Mouse (Mus musculus) liver (tissue): Measurements from ENCODE around the gene Cttnbp2nl.

Source experiments
- DNase-seq: peaks from one replicate; pipeline ENCODE4 v3.0.0-alpha.2; 2020; ENCODE audit warnings: mixed read lengths

Cttnbp2nl gene

DNA sequence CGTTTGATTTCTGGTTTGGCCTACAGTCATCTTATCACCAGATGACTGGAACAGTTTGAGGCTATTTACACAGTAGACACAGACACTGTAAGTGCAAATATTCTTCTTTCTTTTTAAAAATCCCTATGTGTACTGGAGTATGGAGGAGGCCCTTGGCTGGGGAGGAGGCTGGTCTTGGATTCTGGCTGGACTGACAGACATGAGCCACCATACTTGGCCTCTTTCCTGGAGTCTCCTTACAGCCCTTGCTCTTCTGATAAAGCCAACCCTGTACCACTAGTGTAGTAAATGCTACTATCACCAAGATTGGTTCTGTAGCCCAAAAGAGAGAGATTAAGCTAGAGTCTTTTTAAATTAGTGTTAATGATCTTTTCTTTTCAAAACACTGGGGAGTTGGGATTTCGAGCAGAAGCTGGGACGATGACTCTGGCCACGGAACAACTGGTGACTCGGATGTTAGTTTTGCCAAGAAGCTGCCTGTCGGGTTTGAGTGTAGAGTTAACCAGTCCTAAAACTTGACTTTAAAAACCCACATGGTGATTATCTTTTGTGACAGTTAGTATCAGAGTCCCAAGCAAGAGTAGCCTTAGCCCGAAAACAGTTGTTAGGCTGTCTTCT, 40.1 kb downstream of the Cttnbp2nl start:
- no peak for DNase-seq

DNA sequence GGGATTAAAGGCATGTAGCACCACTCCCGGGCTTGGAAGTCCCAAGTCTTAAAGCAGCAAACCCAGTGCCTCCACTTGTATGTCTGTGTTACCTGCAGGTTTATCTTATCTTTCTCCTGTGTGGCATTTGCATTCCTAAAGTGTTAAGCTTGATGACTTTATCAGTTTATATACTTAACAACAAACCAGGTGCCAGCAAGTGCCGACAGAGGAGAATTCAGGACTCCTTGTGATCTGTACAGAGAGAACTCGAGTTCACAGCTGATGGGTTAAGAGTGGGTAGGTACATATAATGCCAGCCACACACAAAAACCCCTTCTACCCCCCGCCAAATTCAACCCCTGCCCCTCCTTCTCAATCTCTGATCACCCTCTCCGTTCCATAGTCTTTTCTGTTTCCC, 41.1 kb downstream of the Cttnbp2nl start:
- no peak for DNase-seq

DNA sequence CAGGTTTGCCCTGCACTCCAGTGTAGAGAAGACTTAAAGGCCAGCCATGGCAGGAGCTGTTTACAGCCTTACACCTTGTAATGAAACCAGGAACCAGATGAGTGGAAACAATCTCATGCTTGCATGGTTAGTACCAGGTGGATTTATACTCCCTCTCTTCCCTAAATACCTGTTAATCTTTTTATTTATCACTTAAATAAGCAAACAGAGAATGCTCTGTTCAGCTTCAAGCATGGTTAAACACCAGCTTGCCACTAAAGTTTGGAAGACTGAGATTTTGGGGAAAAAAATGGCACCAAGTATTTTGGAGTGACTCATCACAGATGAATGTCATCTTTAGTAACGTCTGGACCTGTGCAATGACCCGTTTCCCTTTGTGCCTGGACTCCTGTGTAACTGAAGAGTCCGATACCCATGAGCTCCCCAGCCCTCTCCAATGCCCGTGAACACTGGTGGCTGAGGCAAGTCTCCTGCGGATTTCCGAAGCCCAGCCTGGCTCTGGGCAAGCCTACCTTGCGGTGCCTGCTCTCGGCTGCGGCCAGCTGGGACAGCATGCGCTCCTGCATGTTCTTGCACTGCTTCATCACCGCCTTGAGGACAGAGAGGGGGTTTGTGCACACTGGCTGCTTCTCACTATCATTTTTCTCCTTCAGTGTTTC, 42.1 kb downstream of the Cttnbp2nl start:
- no peak for DNase-seq

DNA sequence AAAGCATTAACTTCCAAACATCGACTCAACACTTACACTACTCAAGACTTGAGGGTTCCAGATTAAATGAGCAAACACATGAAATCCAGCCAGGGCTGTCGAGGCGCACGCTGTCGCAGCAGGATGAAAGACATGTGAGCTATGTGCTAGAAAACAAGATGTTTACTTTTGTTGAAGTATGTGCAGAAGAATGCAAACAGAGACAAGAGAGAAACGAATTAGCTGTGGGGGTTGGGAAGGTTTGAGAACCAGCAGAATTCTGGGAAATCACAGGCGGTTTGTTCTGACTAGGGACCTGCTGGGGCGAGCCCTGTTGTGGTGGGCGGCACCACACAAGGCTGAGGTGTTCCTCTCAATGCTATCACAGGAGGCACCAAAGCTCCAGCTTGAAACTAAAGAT, 44.9 kb downstream of the Cttnbp2nl start:
- no peak for DNase-seq

DNA sequence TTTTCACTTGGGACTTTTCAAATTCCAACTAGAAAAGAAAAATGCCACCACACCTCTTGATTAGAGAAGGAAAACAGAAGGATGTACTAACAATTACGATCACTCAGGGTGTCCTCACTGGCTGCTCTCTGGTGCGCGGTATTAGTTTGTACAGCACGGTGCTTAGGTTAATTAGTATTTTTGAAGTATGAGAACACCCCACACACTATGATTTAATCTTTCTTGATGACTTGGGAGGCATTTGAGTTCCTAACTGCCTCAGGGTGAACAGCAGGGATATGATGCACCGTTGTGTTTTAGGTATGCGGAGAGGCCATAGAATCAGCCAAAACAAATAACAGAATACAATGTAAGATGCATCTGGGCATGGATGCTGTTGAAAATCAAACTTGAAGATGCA, 46.8 kb downstream of the Cttnbp2nl start:
- DNase-seq, result no peak

DNA sequence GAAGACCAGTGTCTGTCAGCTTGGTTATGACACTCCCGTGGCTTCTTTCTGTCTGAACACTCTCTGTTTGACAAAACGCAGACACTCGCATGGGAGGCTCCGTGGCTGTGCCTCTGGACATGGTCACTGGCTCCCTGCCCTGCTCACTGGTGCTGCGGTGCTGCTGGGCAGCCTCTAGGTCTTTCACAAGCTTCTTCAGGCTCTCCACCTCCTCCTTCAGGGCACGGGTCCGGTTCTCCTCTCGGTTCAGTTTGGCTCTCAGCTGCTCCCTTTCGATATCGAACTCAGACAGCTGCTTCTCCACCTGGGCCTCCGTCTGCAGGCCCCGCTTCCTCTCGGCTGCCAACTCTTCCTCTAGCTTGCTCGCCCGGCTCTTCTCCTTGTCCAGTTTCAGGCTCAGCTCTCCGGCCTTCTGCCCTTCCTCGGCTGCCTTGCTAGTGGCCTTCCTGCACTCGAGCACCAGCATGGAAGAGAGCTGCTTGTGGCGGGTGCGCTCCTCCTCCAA, 47.3 kb downstream of the Cttnbp2nl start:
- no peak for DNase-seq

DNA sequence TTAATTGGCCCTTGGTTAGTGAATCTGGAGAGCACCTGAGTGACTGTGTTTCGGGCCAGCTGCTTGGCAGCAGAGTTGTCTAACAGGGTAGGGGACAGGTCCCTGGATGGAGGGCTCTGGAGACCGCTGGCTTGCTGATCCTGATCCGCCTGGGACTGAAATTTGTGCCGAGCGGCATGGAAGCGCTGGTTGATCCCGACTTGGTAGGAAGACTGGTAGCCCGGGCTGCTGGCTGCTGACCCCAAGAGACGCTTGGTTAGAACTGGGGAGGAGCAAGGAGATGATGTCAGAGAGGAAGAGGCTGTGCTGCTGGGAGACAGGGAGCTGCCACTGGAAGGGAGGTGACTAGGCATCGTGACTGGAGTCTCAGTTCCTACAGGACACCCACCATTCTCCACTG, 47.9 kb downstream of the Cttnbp2nl start:
- no peak for DNase-seq

DNA sequence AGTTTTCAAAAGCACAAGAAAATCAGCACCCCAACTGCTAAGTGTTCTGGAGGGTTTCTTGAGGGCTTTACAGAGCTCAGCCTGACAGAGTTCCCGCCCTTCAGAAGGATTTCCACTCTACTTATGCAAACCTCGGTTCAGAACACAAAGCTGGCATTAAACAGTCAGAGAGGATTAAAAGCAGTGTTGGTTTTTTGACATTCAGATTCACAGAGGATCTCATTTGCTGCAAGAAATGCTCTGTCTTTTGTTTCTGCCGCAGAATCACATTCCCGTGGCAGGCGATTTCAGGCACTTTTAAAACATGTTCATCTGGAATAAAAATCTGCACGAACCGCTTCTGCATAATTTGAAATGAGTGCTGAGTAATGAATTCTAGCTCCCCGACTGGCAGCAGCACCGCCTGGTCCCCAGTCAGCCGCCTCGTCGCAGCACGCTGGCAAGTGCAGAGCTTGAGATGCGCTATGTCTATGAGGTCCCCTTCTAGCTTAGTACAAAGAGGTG, 48.9 kb downstream of the Cttnbp2nl start:
- no peak for DNase-seq

DNA sequence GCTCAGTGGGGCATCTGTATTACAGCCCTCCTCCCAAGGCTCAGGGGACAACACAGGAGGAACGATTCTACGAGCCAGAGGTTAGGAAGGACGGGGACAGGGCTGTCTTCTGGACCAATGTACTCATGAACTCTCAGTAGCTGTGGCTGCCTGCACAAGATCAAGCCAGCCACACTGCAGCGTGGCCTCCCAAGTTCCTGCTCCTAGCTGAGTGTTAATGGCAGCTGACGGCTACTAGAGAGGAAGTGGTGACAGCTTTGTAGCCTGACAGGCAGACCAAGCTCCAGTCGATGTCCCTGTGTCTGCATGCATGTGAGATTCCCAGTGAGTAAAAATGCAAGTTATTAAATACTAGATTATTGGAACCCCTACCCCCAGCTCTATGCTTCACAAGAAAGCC, 51.6 kb downstream of the Cttnbp2nl start:
- DNase-seq, result no peak

DNA sequence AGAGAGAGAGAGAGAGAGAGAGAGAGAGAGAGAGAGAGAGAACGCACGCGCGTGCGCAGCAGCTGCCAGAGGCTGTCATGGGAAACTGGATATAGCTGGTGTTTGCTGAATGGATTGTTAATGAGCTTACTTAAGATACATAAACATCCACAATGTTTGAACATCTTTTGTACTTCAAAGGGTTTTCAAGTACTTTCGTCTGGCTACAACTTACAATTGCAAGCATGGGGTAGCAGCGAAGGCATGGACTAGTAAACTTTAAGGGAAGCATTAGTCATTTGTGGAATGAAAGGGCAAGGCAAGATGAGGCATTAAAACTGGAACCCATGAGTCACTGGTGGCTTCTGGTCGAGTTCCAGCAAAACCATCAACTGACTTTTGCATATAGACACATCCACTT, 52.4 kb downstream of the Cttnbp2nl start:
- no peak for DNase-seq

DNA sequence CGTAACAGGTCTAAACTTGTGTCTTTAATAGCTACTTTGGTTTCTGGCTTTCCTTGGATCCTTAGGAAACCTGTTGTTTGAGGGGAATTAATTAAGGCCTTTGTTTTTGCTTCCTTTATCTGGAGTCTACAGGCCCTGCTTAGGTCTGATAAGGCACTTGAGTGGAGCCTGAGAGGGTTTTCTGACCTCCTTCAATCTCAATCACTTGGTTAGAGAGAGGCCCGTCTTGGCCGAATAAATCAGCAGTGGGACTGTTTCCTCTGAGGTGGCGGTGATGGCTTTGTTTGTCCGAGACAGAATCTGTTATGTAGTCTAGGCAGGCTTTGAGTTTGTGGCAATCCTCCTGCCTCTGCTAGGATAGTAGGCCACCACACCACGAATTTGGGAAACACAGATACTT, 55.4 kb downstream of the Cttnbp2nl start:
- no peak for DNase-seq

DNA sequence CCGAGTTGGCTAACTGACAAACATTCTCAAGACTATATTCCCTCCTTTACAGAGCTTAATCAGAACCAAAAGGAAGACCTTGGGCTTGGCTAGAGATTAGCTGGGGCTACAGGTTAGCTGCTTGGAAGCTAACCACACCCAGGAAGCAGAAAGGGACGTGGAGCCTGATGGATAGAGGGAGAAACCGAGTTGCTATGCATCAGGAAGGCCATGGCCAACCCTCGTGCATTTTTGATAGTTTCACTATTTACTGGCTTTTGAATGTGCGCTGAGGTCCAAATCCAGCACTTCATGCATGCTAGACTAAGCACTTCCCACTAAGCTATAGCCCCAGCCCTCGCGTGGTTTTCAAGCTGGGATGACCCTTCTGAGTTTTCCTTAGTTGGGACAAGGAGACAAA, 57.2 kb downstream of the Cttnbp2nl start:
- DNase-seq, result no peak

DNA sequence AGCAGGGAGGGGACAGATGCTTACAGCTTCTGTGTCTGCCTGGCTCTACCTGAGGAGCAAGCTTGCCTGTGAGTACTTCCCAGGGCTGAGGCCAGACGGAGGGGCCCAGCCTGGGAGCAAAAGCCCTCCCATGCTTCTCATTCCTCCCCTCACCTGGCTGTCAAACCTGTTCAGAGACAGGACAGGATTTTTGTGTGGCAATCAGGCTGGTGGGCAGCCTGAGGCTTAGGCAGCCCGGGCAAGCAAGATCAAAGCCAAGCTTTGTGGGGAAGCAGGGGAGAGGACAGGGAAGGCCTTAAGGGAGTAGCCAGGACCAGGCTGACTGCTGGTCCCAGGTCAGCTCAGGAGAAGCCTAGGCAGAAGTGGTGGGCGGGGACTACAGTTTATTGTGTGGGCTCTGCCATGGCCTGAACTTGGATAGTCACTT, 58.5 kb downstream of the Cttnbp2nl start:
- no peak for DNase-seq

DNA sequence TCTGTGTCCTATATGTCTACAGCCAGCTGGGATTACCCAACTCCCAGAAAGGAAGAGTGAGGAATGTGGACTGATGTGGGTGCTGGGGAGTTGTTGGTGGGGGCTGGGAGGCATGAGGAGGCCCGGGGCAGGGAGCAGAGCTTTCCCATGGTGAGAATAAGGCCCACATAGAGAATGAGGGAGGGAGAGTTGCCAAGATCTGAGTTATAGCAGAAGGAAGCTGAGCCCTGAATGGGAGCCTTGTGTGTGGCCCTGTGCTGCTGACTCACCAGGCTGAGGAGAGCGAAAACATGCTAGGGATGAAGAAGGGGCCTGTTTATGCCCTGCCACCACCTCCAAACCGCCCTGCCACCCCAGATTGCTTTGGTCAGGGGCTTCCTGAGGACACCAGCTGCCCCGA, 59.1 kb downstream of the Cttnbp2nl start:
- DNase-seq, result no peak

DNA sequence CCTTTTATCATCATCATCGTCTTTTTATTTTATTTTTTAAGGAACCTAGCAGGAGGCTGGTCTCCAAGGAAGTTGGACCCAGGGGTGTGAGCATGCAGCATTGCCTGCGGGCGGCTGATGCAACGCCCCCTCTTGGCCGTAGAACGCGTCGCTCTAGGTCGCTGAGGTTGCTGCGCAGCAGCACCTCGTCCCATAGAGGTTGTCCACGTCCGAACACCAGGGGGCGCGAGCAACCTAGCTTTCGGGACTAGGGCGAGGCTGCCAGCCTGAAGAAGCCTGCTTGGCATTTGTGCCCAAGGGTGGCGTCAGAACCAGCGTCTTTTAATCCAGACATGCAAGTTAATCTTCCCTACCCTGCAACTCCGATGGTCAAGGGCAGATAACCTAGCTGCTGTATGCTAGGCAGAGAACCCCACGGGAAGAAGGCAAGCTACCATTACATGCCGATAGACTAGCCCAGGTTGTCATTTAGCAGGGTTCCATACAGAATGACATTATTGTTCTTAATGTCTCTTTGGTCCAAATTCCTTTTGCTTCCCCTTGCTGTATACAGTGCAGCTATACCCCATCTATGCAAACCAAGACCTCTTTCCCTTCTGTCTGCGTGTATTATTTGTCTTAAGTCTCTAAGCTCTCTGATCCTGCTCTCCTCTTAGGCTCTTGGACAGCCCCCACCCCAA, 60.1 kb downstream of the Cttnbp2nl start:
- peak; percentile 84 for DNase-seq

DNA sequence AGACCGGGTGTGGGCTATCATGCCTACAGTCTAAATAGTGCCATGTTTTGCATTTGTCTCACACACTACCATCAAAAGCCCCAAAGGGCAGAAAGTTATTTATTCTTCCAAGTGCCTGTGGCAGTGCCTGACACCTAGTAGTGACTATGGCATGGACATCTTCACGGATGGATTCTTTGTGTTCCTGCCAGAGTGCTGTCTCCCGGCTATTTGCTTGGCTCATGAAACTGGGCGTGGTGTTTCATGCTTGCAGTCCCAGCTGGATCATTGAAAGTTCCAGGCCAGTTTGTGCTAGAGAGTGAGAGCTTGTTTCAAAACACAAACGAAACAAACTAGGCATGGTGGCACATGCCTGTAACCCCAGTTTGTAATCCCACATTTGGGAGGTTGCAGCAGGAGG, 61.2 kb downstream of the Cttnbp2nl start:
- no peak for DNase-seq

DNA sequence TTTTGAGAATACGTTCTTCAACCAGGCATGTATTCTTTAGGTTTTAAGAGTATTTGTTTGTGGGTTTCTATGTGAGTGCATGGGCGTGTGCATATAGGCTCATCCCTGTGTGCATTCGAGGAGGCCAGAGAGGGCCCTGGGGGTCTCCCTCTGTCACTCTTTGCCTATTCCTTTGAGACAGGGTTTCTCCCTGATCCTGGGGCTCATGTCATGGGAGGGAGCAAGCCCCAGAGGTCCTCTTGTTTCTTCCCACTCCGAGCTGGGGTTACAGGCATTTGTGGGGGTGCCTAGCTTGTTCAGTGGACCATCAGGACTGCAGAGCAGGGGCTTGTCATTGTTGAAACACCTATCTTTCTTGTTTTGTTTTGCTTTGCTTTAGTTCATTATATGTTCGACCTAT, 65.1 kb downstream of the Cttnbp2nl start:
- DNase-seq, result no peak

DNA sequence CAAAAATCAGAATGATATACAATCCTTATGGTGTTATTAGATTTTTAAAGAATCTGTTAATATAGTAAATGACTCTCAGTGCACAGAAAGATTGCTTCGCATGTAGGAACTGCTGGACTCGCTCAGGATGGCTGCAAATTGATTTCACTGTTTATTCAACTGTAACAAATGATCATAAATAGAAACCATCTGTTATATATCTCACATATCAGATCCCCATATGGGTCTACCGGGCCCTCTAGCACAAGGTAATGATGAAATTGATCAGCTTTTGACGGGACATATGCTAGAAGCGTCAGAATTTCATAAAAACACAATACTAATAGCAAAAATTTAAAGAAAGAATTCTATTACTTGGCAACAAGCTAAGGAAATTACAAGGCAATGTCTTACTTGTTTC, 73.2 kb downstream of the Cttnbp2nl start:
- no peak for DNase-seq

DNA sequence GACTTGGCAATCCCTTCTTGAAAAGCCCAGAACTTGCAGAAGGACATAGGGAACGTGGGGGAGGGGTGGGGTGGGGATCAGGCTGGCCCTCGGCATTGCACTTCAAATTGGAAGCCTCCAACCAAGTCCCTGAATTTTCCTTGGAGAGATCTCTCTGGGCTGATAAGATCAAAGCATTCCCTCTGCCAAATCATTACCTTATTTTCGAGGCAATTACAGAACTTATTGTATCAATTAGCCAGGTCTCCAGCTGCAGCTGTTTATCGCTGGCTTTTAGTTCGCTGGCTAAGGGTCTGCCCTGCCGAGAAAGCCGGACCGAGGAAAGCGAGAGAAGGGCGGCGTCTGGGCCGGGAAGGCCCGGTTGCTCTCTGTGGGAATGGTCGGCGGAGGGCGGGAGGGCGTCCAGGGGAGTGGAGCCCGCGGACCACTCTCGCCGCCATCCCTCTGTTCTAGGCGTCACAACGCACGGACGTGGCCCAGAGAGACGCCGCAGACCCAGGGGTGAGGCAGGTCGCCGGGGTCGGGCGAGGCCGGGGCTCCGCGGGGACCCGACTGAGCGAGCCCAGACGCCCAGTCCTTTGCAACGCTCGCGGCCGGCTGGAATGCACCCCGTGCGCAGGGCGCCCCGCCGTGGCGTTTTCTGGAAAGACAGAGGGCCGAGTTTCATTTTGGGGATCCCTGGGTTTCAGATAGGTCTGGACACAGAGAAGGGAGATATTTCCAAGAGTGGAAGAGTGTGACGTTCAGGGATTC, 85.2 kb downstream of the Cttnbp2nl start:
- DNase-seq, result peak; percentile 74

DNA sequence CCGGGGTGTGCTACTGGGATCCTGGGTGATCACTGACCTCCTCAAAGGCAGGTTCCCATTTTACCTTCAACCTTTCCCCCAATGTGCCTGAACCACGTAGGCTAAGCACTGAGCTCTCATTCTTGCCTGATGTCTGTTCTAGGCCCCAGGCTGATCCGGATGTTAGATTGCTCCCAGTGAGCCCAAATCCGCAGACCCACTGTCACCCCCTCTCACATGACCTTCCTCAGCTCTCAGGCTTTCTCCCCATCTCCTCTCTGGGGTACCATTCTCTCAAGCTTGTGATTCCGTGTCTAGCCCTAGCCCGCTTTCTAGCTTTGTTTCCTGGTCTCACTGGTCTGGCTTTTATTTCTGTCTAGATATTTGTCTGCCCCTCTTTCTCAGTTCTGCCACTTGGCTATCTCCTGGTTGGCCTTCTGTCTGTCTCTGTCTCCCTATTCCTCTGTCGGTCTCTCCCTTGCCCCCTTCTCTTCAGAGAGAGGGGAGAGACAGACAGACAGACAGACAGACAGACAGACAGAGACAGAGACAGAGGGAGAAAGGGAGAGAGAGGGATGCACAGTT, 86.9 kb downstream of the Cttnbp2nl start:
- DNase-seq, result no peak

DNA sequence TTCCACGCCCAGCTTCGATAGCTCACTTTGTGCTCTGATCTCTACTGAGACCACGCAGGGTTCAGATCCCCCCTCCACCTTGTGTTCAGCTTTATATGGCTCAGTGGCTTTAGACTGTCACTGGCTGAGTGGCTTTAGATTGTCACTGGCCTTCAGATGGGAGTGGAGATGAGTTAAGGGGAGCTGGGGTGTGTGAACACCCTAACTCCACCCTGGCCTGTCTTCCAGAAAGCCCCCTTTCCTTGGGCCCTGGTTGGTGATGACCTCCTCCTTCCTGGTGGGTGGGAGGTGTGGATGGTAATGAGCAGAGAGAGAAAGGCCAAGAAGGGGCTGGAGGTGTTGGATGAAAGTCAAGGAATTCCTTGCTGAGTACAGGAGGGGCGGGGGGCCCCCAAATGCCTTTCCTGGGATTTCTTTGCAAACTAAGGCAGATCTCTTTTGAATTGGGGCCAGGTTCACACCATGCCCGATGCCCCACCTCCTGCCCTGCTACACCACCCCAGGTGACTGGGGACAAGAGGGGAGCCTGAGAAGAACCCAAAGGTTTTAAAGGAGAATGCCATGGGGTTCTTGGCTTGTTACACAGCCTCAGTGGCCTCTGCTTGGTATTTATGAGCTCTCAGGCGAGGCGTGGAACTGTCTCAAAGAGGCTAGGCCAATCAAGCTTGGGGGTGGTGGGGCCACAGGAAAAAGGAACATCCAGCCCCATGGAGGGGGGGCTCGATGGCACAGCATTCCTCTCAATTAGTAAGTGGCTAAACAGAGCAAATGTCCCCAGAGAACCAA, 87.7 kb downstream of the Cttnbp2nl start:
- no peak for DNase-seq
